Mouse (Mus musculus) C2C12 (cell line): Measurements from ENCODE around the gene Slc25a31.

Experiments used
- CEBPB ChIP-seq: IDR thresholded peaks from one replicate; pipeline ENCODE4 v1.6.1; 2011; ENCODE audit warnings: low read depth, mild to moderate bottlenecking, control low read depth, moderate library complexity
- MYOG ChIP-seq: IDR thresholded peaks from one replicate; pipeline ENCODE4 v1.6.1; 2011; ENCODE audit not compliant: control insufficient read depth, insufficient read length; ENCODE audit errors: extremely low read depth

GRCm38 (mm10) chr3:40693960-40694359, 14.7 kb upstream of the Slc25a31 start:
- TF ChIP-seq MYOG (no peak), CEBPB (no peak)
